ENCODE assay signal across 15 mouse cellular contexts in the genomic region with DNA sequence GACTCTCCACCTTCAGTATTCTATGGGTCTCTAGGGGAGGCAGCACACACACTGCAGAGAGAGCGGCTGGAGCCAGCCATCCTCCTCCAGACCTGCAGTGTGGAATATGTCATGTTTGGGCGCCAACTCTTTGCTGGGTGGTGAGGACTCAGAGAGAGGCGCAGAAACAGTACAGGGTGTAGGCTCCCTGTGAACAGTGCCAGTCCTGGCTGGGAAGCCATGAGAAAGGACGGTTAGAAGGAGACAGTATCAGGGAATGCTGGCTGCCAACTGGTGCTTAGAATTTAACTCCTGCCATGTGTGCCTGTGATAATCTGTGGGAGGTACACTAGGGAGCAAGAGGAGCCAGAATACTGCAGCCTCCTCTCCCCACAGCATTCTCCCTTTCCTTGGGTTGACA. TPM values are rescaled to one million over a fixed set of nuclear protein-coding genes. Genes with fewer than 3 reads are reported as not detected.
DNase-seq lines count a peak whose midpoint lies in the region.
"Had no signal": no experiment of that assay in that cellular context is flagged by ENCODE, and none has a peak within 500 bp of the region (broad histone marks: within the 10 kb centered on the region; RNA-seq: fewer than 3 reads in every experiment).

No protein-coding gene starts in this region.

- DNase-seq in right cerebral cortex, adult 2 months (ENCODE audit: low spot score in 2 of 2), result peak; percentile 22 to 52
- no peak for DNase-seq in right cerebral cortex, postnatal 14 days
- peak; percentile 82 for DNase-seq in layer of hippocampus, adult 9-11 months
- DNase-seq in left cerebral cortex, postnatal 14 days (ENCODE audit: low spot score in 2 of 2), result peak; percentile 30 to 63
- no peak for DNase-seq in cerebellum, adult 11 months
- no peak for DNase-seq in kidney, adult 11 months
- DNase-seq in thymus, postnatal 14 days, result no peak
- DNase-seq in adrenal gland, adult 18-20 months (ENCODE audit: low spot score in 2 of 2), result no peak
- DNase-seq: adrenal gland, postnatal 36 days; cerebellum, adult 9-10 months; kidney, adult 8-10 months; liver; liver, postnatal 0 days; thymus, adult 2 months had no signal

- intact Hi-C loops in left cerebral cortex, postnatal 14 days (cut with DNase I), result no loop called here

RNA-seq across cellular contexts. Expression of gene Asb18, which starts 40.5 kb away (rescaled TPM):
- 1 to 10 TPM; 1.5 to 2.1 TPM for total RNA-seq in left cerebral cortex, postnatal 14 days (2021)
- total RNA-seq in adrenal gland, adult 18-20 months (2021), result not detected
- total RNA-seq: adrenal gland, postnatal 36 days; megakaryocyte-erythroid progenitor cell, adult 5-6 weeks had no signal

Comparison
In these comparisons a context has a peak if more than half of its experiments do, and no peak if none do; other contexts are left out.
1. DNase-seq: peak in right cerebral cortex, adult 2 months (2 of 2), layer of hippocampus, adult 9-11 months (single experiment) and left cerebral cortex, postnatal 14 days (2 of 2); none in right cerebral cortex, postnatal 14 days (single experiment), cerebellum, adult 11 months (single experiment), kidney, adult 11 months (single experiment), thymus, postnatal 14 days (single experiment) and adrenal gland, adult 18-20 months (0 of 2).